Mouse (Mus musculus): ENCODE data around the gene Prkn. TPM values are rescaled to one million over a fixed set of nuclear protein-coding genes. Genes with fewer than 3 reads are reported as not detected.

Gene Prkn
- polyA plus RNA-seq, 1 experiment from 2014 or later = 1.5 TPM

GRCm38 (mm10) chr17:10947614-10948013 lies 107.4 kb downstream of the Prkn start:
- Histone ChIP-seq H3K9me3 (ENCODE audit: control insufficient read depth, low read length) (no peaks in the 10 kb centered on the region), H3K27ac (ENCODE audit: low read depth, low read length) (no peak overlapping the region), H3K4me1 (replicated peaks; ENCODE audit: control insufficient read depth, insufficient read depth, low read length) (no peaks in the 10 kb centered on the region), H3K9ac (ENCODE audit: low read length) (no peak overlapping the region), H3K36me3 (ENCODE audit: control insufficient read depth, insufficient read depth, low read length) (no peaks in the 10 kb centered on the region), H3K4me3 (ENCODE audit: low read depth, low read length) (no peak overlapping the region), H3K4me2 (ENCODE audit: low read depth, low read length, severe bottlenecking) (no peak overlapping the region), H3K27me3 (ENCODE audit: control insufficient read depth, insufficient read depth, low read length) (no peaks in the 10 kb centered on the region)
- WGBS = 86% methylated on average over 2 of the region's 2 CpGs
- no peak for DNase-seq (ENCODE audit: low spot score)
- ATAC-seq (replicated peaks; ENCODE audit: low FRiP score) = no peak

- Histone ChIP-seq H3K9ac (ENCODE audit: low read length) (no peak overlapping the region), H3K27ac (ENCODE audit: low read depth, low read length) (no peak overlapping the region), H3K4me2 (ENCODE audit: low read depth, low read length, severe bottlenecking) (no peak overlapping the region), H3K4me3 (ENCODE audit: low read depth, low read length) (no peak overlapping the region), H3K36me3 (ENCODE audit: control insufficient read depth, insufficient read depth, low read length) (no peaks in the 10 kb centered on the region), H3K9me3 (ENCODE audit: control insufficient read depth, low read length) (no peaks in the 10 kb centered on the region), H3K27me3 (ENCODE audit: control insufficient read depth, insufficient read depth, low read length) (no peaks in the 10 kb centered on the region), H3K4me1 (replicated peaks; ENCODE audit: control insufficient read depth, insufficient read depth, low read length) (no peaks in the 10 kb centered on the region)
- 68% methylated on average over 10 of the region's 10 CpGs for WGBS
- no peak for ATAC-seq (replicated peaks; ENCODE audit: low FRiP score)
- no peak for DNase-seq (ENCODE audit: low spot score)
Measured at GRCm38 (mm10) chr17:10959066-10959864, 119.1 kb downstream of the Prkn start.

- no peaks in the 10 kb centered on the region for H3K27me3 ChIP-seq (ENCODE audit: control insufficient read depth, insufficient read depth, low read length)
- H3K4me2 ChIP-seq (ENCODE audit: low read depth, low read length, severe bottlenecking) = no peak overlapping the region
- no peak overlapping the region for H3K9ac ChIP-seq (ENCODE audit: low read length)
- no peaks in the 10 kb centered on the region for H3K4me1 ChIP-seq (replicated peaks; ENCODE audit: control insufficient read depth, insufficient read depth, low read length)
- no peak for ATAC-seq (replicated peaks; ENCODE audit: low FRiP score)
- H3K27ac ChIP-seq (ENCODE audit: low read depth, low read length) = no peak overlapping the region
- no peaks in the 10 kb centered on the region for H3K36me3 ChIP-seq (ENCODE audit: control insufficient read depth, insufficient read depth, low read length)
- WGBS = 94% methylated on average over 5 of the region's 5 CpGs
- no peak for DNase-seq (ENCODE audit: low spot score)
- no peaks in the 10 kb centered on the region for H3K9me3 ChIP-seq (ENCODE audit: control insufficient read depth, low read length)
- H3K4me3 ChIP-seq (ENCODE audit: low read depth, low read length) = no peak overlapping the region
Measured at GRCm38 (mm10) chr17:10962151-10962550, 122.0 kb downstream of the Prkn start.

- H3K36me3 ChIP-seq (ENCODE audit: control insufficient read depth, insufficient read depth, low read length) = no peaks in the 10 kb centered on the region
- H3K4me3 ChIP-seq (ENCODE audit: low read depth, low read length) = no peak overlapping the region
- ATAC-seq (replicated peaks; ENCODE audit: low FRiP score) (no peak), DNase-seq (ENCODE audit: low spot score) (no peak)
- no peaks in the 10 kb centered on the region for H3K4me1 ChIP-seq (replicated peaks; ENCODE audit: control insufficient read depth, insufficient read depth, low read length)
- WGBS = 68% methylated on average over 4 of the region's 4 CpGs
- H3K27me3 ChIP-seq (ENCODE audit: control insufficient read depth, insufficient read depth, low read length) = no peaks in the 10 kb centered on the region
- no peak overlapping the region for H3K4me2 ChIP-seq (ENCODE audit: low read depth, low read length, severe bottlenecking)
- H3K9ac ChIP-seq (ENCODE audit: low read length) = no peak overlapping the region
- H3K27ac ChIP-seq (ENCODE audit: low read depth, low read length) = no peak overlapping the region
- no peaks in the 10 kb centered on the region for H3K9me3 ChIP-seq (ENCODE audit: control insufficient read depth, low read length)
Measured at GRCm38 (mm10) chr17:10982136-10982535, 142.0 kb downstream of the Prkn start.

- no peak overlapping the region for H3K4me3 ChIP-seq (ENCODE audit: low read depth, low read length)
- 83% methylated on average over 4 of the region's 4 CpGs for WGBS
- H3K4me2 ChIP-seq (ENCODE audit: low read depth, low read length, severe bottlenecking) = no peak overlapping the region
- no peak overlapping the region for H3K27ac ChIP-seq (ENCODE audit: low read depth, low read length)
- DNase-seq (ENCODE audit: low spot score) (no peak), ATAC-seq (replicated peaks; ENCODE audit: low FRiP score) (no peak)
- H3K36me3 ChIP-seq (ENCODE audit: control insufficient read depth, insufficient read depth, low read length) = no peaks in the 10 kb centered on the region
- H3K4me1 ChIP-seq (replicated peaks; ENCODE audit: control insufficient read depth, insufficient read depth, low read length) = no peaks in the 10 kb centered on the region
- H3K9me3 ChIP-seq (ENCODE audit: control insufficient read depth, low read length) = no peaks in the 10 kb centered on the region
- no peak overlapping the region for H3K9ac ChIP-seq (ENCODE audit: low read length)
- H3K27me3 ChIP-seq (ENCODE audit: control insufficient read depth, insufficient read depth, low read length) = no peaks in the 10 kb centered on the region
Measured at GRCm38 (mm10) chr17:10987040-10987439, 146.9 kb downstream of the Prkn start.

GRCm38 (mm10) chr17:10997291-10997690 lies 157.1 kb downstream of the Prkn start:
- no peak for DNase-seq (ENCODE audit: low spot score)
- no peak overlapping the region for H3K4me2 ChIP-seq (ENCODE audit: low read depth, low read length, severe bottlenecking)
- no peaks in the 10 kb centered on the region for H3K9me3 ChIP-seq (ENCODE audit: control insufficient read depth, low read length)
- no peak for ATAC-seq (replicated peaks; ENCODE audit: low FRiP score)
- H3K4me1 ChIP-seq (replicated peaks; ENCODE audit: control insufficient read depth, insufficient read depth, low read length) = no peaks in the 10 kb centered on the region
- H3K4me3 ChIP-seq (ENCODE audit: low read depth, low read length) = no peak overlapping the region
- H3K27me3 ChIP-seq (ENCODE audit: control insufficient read depth, insufficient read depth, low read length) = no peaks in the 10 kb centered on the region
- no peak overlapping the region for H3K9ac ChIP-seq (ENCODE audit: low read length)
- WGBS = 63% methylated on average over 5 of the region's 5 CpGs
- no peaks in the 10 kb centered on the region for H3K36me3 ChIP-seq (ENCODE audit: control insufficient read depth, insufficient read depth, low read length)
- no peak overlapping the region for H3K27ac ChIP-seq (ENCODE audit: low read depth, low read length)

GRCm38 (mm10) chr17:11023371-11023770 lies 183.2 kb downstream of the Prkn start:
- no peak for DNase-seq (ENCODE audit: low spot score)
- H3K9me3 ChIP-seq (ENCODE audit: control insufficient read depth, low read length) = no peaks in the 10 kb centered on the region
- H3K36me3 ChIP-seq (ENCODE audit: control insufficient read depth, insufficient read depth, low read length) = no peaks in the 10 kb centered on the region
- no peak overlapping the region for H3K27ac ChIP-seq (ENCODE audit: low read depth, low read length)
- no peak overlapping the region for H3K9ac ChIP-seq (ENCODE audit: low read length)
- no peaks in the 10 kb centered on the region for H3K4me1 ChIP-seq (replicated peaks; ENCODE audit: control insufficient read depth, insufficient read depth, low read length)
- H3K4me2 ChIP-seq (ENCODE audit: low read depth, low read length, severe bottlenecking) = no peak overlapping the region
- WGBS = 87% methylated on average over 2 of the region's 2 CpGs
- H3K27me3 ChIP-seq (ENCODE audit: control insufficient read depth, insufficient read depth, low read length) = no peaks in the 10 kb centered on the region
- H3K4me3 ChIP-seq (ENCODE audit: low read depth, low read length) = no peak overlapping the region
- no peak for ATAC-seq (replicated peaks; ENCODE audit: low FRiP score)

GRCm38 (mm10) chr17:11029348-11029747 lies 189.2 kb downstream of the Prkn start:
- no peak overlapping the region for H3K4me2 ChIP-seq (ENCODE audit: low read depth, low read length, severe bottlenecking)
- WGBS = 94% methylated on average over 4 of the region's 4 CpGs
- H3K9me3 ChIP-seq (ENCODE audit: control insufficient read depth, low read length) = no peaks in the 10 kb centered on the region
- no peaks in the 10 kb centered on the region for H3K27me3 ChIP-seq (ENCODE audit: control insufficient read depth, insufficient read depth, low read length)
- ATAC-seq (replicated peaks; ENCODE audit: low FRiP score) = no peak
- H3K27ac ChIP-seq (ENCODE audit: low read depth, low read length) = no peak overlapping the region
- H3K9ac ChIP-seq (ENCODE audit: low read length) = no peak overlapping the region
- H3K4me1 ChIP-seq (replicated peaks; ENCODE audit: control insufficient read depth, insufficient read depth, low read length) = no peaks in the 10 kb centered on the region
- no peak overlapping the region for H3K4me3 ChIP-seq (ENCODE audit: low read depth, low read length)
- DNase-seq (ENCODE audit: low spot score) = no peak
- no peaks in the 10 kb centered on the region for H3K36me3 ChIP-seq (ENCODE audit: control insufficient read depth, insufficient read depth, low read length)

- Histone ChIP-seq H3K27me3 (ENCODE audit: control insufficient read depth, insufficient read depth, low read length) (no peaks in the 10 kb centered on the region), H3K9me3 (ENCODE audit: control insufficient read depth, low read length) (no peaks in the 10 kb centered on the region), H3K4me1 (replicated peaks; ENCODE audit: control insufficient read depth, insufficient read depth, low read length) (no peaks in the 10 kb centered on the region), H3K4me3 (ENCODE audit: low read depth, low read length) (no peak overlapping the region), H3K4me2 (ENCODE audit: low read depth, low read length, severe bottlenecking) (no peak overlapping the region), H3K36me3 (ENCODE audit: control insufficient read depth, insufficient read depth, low read length) (no peaks in the 10 kb centered on the region), H3K9ac (ENCODE audit: low read length) (no peak overlapping the region), H3K27ac (ENCODE audit: low read depth, low read length) (no peak overlapping the region)
- ATAC-seq (replicated peaks; ENCODE audit: low FRiP score) = no peak
- no peak for DNase-seq (ENCODE audit: low spot score)
- 86% methylated on average over 4 of the region's 4 CpGs for WGBS
Measured at GRCm38 (mm10) chr17:11030936-11031335, 190.8 kb downstream of the Prkn start.
